Mouse (Mus musculus) kidney, embryonic 14.5 days (tissue): Measurements from ENCODE around the gene Ythdf2. TPM values are rescaled to one million over a fixed set of nuclear protein-coding genes. Genes with fewer than 3 reads are reported as not detected.

Experiments
- ATAC-seq: fragments of 200-750 bp; cut with Nextera tagmentation; 2 replicates; pipeline ENCODE4 v1.8.0; 2017; ENCODE audit warnings: moderate number of reproducible peaks, mild to moderate bottlenecking, moderate TSS enrichment, moderate library complexity; ENCODE audit not compliant: low FRiP score, low TSS enrichment
- H3K27ac ChIP-seq: fragments of 300-500 bp; sonication (generic); 2 replicates; pipeline ENCODE4 v1.5.1; 2014; ENCODE audit warnings: low read depth, mild to moderate bottlenecking, low read length, moderate library complexity, mixed read lengths
- H3K27me3 ChIP-seq: fragments of 300-500 bp; sonication (generic); 2 replicates; pipeline ENCODE4 v1.6.1; 2014; ENCODE audit warnings: mild to moderate bottlenecking, low read length; ENCODE audit not compliant: control insufficient read depth, insufficient read depth
- H3K36me3 ChIP-seq: fragments of 300-500 bp; sonication (generic); 2 replicates; pipeline ENCODE4 v1.6.1; 2014; ENCODE audit warnings: low read length, mixed read lengths; ENCODE audit not compliant: control insufficient read depth, insufficient read depth
- H3K4me1 ChIP-seq: fragments of 300-500 bp; sonication (generic); 2 replicates; pipeline ENCODE4 v1.6.1; 2014; ENCODE audit warnings: low read length, mixed read lengths; ENCODE audit not compliant: control insufficient read depth, insufficient read depth
- H3K4me2 ChIP-seq: fragments of 300-500 bp; sonication (generic); replicated peaks from 2 replicates; pipeline ENCODE4 v1.6.1; 2014; ENCODE audit warnings: low read depth, mild to moderate bottlenecking, low read length
- H3K4me3 ChIP-seq: fragments of 300-500 bp; sonication (generic); 2 replicates; pipeline ENCODE4 v1.5.1; 2014; ENCODE audit warnings: mild to moderate bottlenecking, low read length
- H3K9ac ChIP-seq: fragments of 300-500 bp; sonication (generic); 2 replicates; pipeline ENCODE4 v1.6.1; 2014; ENCODE audit warnings: low read depth, mild to moderate bottlenecking, low read length, moderate library complexity
- H3K9me3 ChIP-seq: fragments of 300-500 bp; sonication (generic); 2 replicates; pipeline ENCODE4 v1.6.1; 2016; ENCODE audit warnings: low read length; ENCODE audit not compliant: control insufficient read depth
- WGBS: fragments of 180-500 bp; shearing (Covaris S2); extraction: QIAGEN DNeasy Blood & Tissue Kit; methylation state at CpG from one replicate; pipeline ENCODE4 v1.1.7; 2014; 5-methylcytosine and 5-hydroxymethylcytosine counted together
- polyA plus RNA-seq: library from polyadenylated mRNA; unstranded; fragments of >200 nt; fragmentation: Nextera tagmentation; extraction: Ambion mirVana; gene quantifications from 2 replicates; pipeline ENCODE4 v1.2.1, GENCODE M21; 2014

The Ythdf2 gene
- polyA plus RNA-seq, 1 experiment from 2014 or later = 133 TPM

DNA sequence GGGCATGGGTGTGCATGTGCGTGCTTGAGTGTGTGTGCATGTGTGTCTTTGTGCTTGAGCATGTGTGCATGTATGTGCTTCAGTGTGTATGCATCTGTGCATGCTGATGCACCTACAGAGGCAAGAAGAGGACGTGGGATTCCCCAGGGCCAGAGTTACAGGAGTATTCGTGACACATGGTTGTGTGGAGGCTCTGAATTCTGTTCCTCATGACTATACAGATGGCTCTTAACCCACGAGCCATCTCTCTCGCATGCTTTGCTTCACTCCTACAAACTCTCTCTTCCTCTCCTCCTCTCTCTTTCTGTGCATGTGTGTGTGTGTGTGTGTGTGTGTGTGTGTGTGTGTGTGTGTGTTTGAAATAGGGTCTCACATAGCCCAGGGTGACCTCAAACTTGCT is 42.3 kb downstream of the Ythdf2 start:
- no peak for ATAC-seq
- Histone ChIP-seq H3K27me3 (no peaks in the 10 kb centered on the region), H3K27ac (no peak overlapping the region), H3K36me3 (no peaks in the 10 kb centered on the region), H3K9ac (no peak overlapping the region), H3K4me2 (no peak overlapping the region), H3K4me3 (no peak overlapping the region), H3K4me1 (no peaks in the 10 kb centered on the region), H3K9me3 (0 out of 2 replicates have a peak, but pooled peaks cover 3% of the 10 kb centered on the region)
- 68% methylated on average over 5 of the region's 5 CpGs for WGBS

DNA sequence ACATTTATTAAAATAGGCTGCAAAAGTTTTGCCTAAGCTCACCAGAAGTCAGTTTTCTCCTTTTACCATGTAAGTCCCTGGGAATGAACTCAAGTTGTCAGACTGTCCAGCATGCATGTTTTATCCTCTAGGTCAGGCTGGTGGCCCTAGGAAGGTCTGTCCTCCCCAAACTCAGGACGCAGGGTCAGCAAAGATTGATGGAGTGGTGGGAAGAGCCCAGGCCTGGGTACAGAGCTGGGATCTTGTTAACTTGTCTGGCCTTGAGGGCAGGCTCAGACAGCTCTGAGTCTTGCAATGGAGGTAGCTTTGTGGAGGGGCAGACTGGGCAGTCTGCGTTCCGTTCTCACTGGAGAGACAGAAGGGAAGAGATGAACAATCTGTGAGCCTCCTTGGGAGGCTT is 42.8 kb downstream of the Ythdf2 start:
- 57% methylated on average over 3 of the region's 3 CpGs for WGBS
- Histone ChIP-seq H3K4me1 (no peaks in the 10 kb centered on the region), H3K27ac (no peak overlapping the region), H3K36me3 (no peaks in the 10 kb centered on the region), H3K9me3 (0 out of 2 replicates have a peak, but pooled peaks cover 3% of the 10 kb centered on the region), H3K4me2 (no peak overlapping the region), H3K9ac (no peak overlapping the region), H3K4me3 (no peak overlapping the region), H3K27me3 (no peaks in the 10 kb centered on the region)
- ATAC-seq = no peak

- no peak overlapping the region for H3K4me3 ChIP-seq
- no peaks in the 10 kb centered on the region for H3K4me1 ChIP-seq
- no peak for ATAC-seq
- H3K4me2 ChIP-seq = no peak overlapping the region
- no peak overlapping the region for H3K27ac ChIP-seq
- 0 out of 2 replicates have a peak, but pooled peaks cover 3% of the 10 kb centered on the region for H3K9me3 ChIP-seq
- no peaks in the 10 kb centered on the region for H3K27me3 ChIP-seq
- 80% methylated on average over 3 of the region's 3 CpGs for WGBS
- no peak overlapping the region for H3K9ac ChIP-seq
- H3K36me3 ChIP-seq = no peaks in the 10 kb centered on the region
These were observed 44.7 kb downstream of the Ythdf2 start for GRCm38 (mm10) chr4:132167436-132167835.

DNA sequence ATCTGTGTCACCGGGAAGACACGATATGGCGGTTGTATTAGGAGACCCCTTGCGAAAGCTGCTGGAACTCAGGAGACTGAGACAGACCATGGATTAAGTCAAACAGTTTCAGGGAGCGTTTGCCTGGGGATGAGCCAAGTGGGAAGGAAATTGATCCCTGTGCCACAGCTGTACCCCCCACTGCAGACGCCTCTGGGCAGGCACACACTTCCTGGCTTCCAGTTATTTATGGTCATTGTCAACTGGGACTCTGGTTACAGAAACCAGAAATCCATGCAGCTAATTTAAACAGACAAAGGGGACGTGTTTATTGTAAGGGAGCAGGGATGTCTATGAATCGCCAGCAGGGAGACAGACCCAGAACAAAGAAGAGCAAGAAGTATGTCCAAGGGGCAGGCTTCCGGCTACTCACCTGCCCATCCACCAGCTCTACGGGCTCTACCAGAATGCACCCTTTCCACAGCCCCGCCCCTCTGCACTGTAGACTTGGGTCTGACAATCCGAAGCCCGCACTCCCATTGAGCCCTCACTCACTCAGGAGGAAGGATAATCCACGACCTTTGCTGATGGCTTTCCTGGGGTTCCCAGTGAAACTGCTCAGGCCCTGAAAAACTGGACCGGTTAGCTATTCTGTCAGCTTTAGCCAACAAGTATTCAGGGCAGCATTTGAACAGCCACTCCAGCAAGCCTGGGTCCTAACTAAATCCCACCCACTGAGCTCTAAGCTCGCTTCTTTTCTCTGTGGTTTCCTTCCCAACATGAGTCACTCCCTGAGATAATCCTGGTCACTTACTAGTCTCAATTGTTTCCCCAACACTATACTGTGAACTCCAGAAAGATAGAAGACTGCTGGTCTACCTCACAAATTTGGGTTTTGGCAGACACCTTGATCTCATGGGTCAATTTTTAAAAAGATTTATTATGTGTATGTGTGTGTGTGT is 45.5 kb downstream of the Ythdf2 start:
- no peak overlapping the region for H3K27ac ChIP-seq
- WGBS = 58% methylated on average over 16 of the region's 16 CpGs
- H3K36me3 ChIP-seq = no peaks in the 10 kb centered on the region
- no peaks in the 10 kb centered on the region for H3K27me3 ChIP-seq
- 0 out of 2 replicates have a peak, but pooled peaks cover 3% of the 10 kb centered on the region for H3K9me3 ChIP-seq
- H3K4me1 ChIP-seq = no peaks in the 10 kb centered on the region
- H3K4me3 ChIP-seq = no peak overlapping the region
- H3K4me2 ChIP-seq = no peak overlapping the region
- no peak overlapping the region for H3K9ac ChIP-seq
- ATAC-seq = 0 out of 2 replicates have a peak, but pooled peaks have one; percentile 46

- no peak overlapping the region for H3K9ac ChIP-seq
- no peak overlapping the region for H3K4me2 ChIP-seq
- no peak overlapping the region for H3K27ac ChIP-seq
- 0 out of 2 replicates have a peak, but pooled peaks cover 3% of the 10 kb centered on the region for H3K9me3 ChIP-seq
- H3K36me3 ChIP-seq = no peaks in the 10 kb centered on the region
- ATAC-seq = no peak
- no peaks in the 10 kb centered on the region for H3K27me3 ChIP-seq
- 49% methylated on average over 14 of the region's 14 CpGs for WGBS
- H3K4me3 ChIP-seq = no peak overlapping the region
- no peaks in the 10 kb centered on the region for H3K4me1 ChIP-seq
These were observed 46.4 kb downstream of the Ythdf2 start for GRCm38 (mm10) chr4:132165691-132166090.

- WGBS = 44% methylated on average over 12 of the region's 12 CpGs
- no peak for ATAC-seq
These were observed 55.0 kb downstream of the Ythdf2 start for GRCm38 (mm10) chr4:132156941-132157622.

DNA sequence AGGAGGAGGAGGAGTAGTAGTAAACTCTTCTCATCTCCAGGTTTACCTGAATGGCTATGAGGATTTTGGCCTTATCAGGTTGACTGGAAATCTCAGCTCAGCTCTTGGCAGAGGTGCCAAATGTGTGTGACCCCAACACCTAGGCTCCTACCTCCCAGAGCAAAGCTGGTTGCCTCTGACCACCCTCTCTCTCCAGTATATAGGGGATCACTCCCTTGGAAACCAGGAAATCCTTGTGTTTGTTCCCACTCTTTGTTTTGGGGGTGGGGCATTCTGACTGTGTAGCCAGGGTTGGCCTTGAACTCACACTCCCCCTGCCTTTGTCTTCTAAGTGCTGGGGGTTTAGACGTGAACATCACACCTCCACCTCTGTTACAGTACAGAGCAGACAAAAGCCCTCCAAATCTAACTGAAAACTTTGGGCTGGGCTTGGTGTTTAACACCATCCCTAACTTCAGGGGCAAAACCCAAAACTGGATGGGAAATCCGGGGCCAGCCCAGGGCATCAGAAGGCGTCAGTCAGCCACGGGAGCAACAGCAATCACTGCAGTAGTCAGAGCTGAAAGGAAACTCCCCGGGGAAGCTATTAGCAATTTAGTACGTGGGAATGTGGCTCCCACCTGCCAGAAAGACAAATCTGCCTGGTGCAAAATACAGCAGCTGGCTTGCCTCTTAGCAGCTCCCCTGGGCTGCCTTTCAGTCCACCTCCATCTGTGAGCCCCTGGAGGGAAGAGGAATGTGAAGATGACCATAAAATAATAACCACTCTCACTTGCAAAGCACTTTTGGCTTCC is 57.0 kb downstream of the Ythdf2 start:
- Histone ChIP-seq H3K4me3 (no peak overlapping the region), H3K9ac (no peak overlapping the region), H3K4me2 (no peak overlapping the region), H3K27me3 (no peaks in the 10 kb centered on the region), H3K9me3 (0 out of 2 replicates have a peak, but pooled peaks cover 2% of the 10 kb centered on the region), H3K27ac (no peak overlapping the region), H3K4me1 (no peaks in the 10 kb centered on the region), H3K36me3 (no peaks in the 10 kb centered on the region)
- 3% methylated on average over 6 of the region's 6 CpGs for WGBS
- ATAC-seq = no peak

More at GRCm38 (mm10) chr4:132156941-132157622, 55.0 kb downstream of the Ythdf2 start:
- no peaks in the 10 kb centered on the region for H3K4me1 ChIP-seq
- no peak overlapping the region for H3K4me2 ChIP-seq
- no peak overlapping the region for H3K9ac ChIP-seq
- H3K4me3 ChIP-seq = no peak overlapping the region
- no peaks in the 10 kb centered on the region for H3K27me3 ChIP-seq
- H3K27ac ChIP-seq = no peak overlapping the region
- H3K9me3 ChIP-seq = 0 out of 2 replicates have a peak, but pooled peaks cover 2% of the 10 kb centered on the region
- H3K36me3 ChIP-seq = no peaks in the 10 kb centered on the region

- Histone ChIP-seq H3K9ac (no peak overlapping the region), H3K36me3 (no peaks in the 10 kb centered on the region), H3K9me3 (0 out of 2 replicates have a peak, but pooled peaks cover 2% of the 10 kb centered on the region), H3K27me3 (no peaks in the 10 kb centered on the region; the same call in 1 of the 2 replicates), H3K27ac (no peak overlapping the region), H3K4me1 (no peaks in the 10 kb centered on the region), H3K4me2 (no peak overlapping the region), H3K4me3 (no peak overlapping the region)
- no peak for ATAC-seq
- 65% methylated on average over 1 of the region's 1 CpGs for WGBS
These were observed 60.4 kb downstream of the Ythdf2 start for GRCm38 (mm10) chr4:132151673-132152072.
